Mouse (Mus musculus): ENCODE results near the gene Mag. TPM values are rescaled to one million over a fixed set of nuclear protein-coding genes. Genes with fewer than 3 reads are reported as not detected.
A peak's percentile ranks its signal among the peaks of the same experiment; 100 is the strongest.
"Not testable (repeated sequence)": the region's sequence is repeated elsewhere in the genome, so short reads cannot be mapped to it uniquely, and the experiment has no call there.

Gene Mag
- total and polyA plus RNA-seq, 2 experiments from 2014 or later = 0.07 to 0.38 TPM

DNA sequence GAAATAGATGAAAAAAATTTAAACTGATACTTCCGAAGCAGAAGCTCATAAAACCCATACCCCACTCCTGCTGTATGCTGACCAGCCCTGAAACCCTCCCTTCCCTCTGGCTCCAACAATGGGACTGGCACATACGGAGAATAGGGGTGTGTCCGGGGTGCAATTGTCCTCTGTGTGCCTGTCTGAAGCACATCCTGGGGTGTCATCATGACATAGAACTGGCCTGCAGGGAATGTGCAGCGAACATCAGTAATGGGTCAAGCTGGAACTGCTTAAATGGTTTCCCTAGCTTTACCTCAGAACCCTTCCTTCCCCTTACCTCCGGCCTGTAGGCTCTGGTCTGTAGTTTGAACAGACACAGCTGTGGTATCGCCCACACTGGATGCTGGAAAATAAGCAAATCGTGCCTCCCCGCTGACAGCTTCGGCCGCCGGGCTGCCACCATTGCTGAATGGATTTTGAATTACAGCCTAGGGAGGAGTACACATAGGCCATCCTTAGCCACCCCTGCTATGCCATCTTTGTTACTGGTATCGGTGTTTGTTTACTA lies 40.4 kb upstream of the Mag start:
- no peak overlapping the region for H3K4me3 ChIP-seq (ENCODE audit: low read depth, low read length)
- peaks cover 15% of the 10 kb centered on the region for H3K4me1 ChIP-seq (ENCODE audit: control insufficient read depth, insufficient read depth)
- no peak for TF ChIP-seq EP300 (IDR thresholded peaks at IDR 0.05; ENCODE audit: low read depth)
- H3K27me3 ChIP-seq (ENCODE audit: control insufficient read depth, insufficient read depth, low read length) = no peaks in the 10 kb centered on the region
- 91% methylated on average over 12 of the region's 12 CpGs for WGBS
- peak overlapping the region; percentile 92 for H3K4me2 ChIP-seq (ENCODE audit: low read depth, low read length)
- H3K9ac ChIP-seq (replicated peaks; ENCODE audit: low read depth, low read length) = no peak overlapping the region
- H3K27ac ChIP-seq (ENCODE audit: low read depth) = no peak overlapping the region
- peaks cover 57% of the 10 kb centered on the region for H3K36me3 ChIP-seq (replicated peaks; ENCODE audit: control insufficient read depth, insufficient read depth, low read length)
- no peak for ATAC-seq (ENCODE audit: insufficient read depth, low read depth)
- DNase-seq (ENCODE audit: low spot score) = no peak
- H3K9me3 ChIP-seq (replicated peaks; ENCODE audit: control insufficient read depth, low read length) = no peaks in the 10 kb centered on the region

DNA sequence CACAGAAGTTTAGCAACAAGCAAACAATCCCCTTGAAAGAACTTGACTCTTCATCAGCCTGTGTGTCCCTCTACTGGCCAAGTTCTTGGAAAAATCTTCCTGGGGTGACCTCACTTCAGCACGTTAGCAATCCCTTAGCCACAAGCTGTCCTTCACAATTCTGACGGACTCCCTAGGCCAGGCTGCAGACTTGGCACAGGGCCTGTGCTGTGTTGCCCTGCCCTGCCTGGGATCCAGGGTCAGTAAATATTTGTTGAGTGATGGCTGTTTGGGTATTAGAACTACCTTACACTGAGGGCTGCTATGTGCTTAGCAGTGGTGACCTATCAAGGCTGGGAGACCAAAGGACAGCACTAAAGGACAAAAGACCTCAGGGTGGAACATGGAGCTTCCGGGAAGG lies 39.4 kb upstream of the Mag start:
- H3K4me1 ChIP-seq (ENCODE audit: control insufficient read depth, insufficient read depth) = peaks cover 15% of the 10 kb centered on the region
- H3K4me2 ChIP-seq (ENCODE audit: low read depth, low read length) = no peak overlapping the region
- TF ChIP-seq CTCF (IDR thresholded peaks at IDR 0.05; ENCODE audit: low read depth) (no peak), EP300 (IDR thresholded peaks at IDR 0.05; ENCODE audit: low read depth) (no peak)
- H3K36me3 ChIP-seq (replicated peaks; ENCODE audit: control insufficient read depth, insufficient read depth, low read length) = peaks cover 65% of the 10 kb centered on the region
- no peak for ATAC-seq (ENCODE audit: insufficient read depth, low read depth)
- H3K9ac ChIP-seq (replicated peaks; ENCODE audit: low read depth, low read length) = no peak overlapping the region
- H3K4me3 ChIP-seq (ENCODE audit: low read depth, low read length) = no peak overlapping the region
- H3K27ac ChIP-seq (ENCODE audit: low read depth) = no peak overlapping the region
- H3K27me3 ChIP-seq (ENCODE audit: control insufficient read depth, insufficient read depth, low read length) = no peaks in the 10 kb centered on the region
- no peak for DNase-seq (ENCODE audit: low spot score)
- H3K9me3 ChIP-seq (replicated peaks; ENCODE audit: control insufficient read depth, low read length) = no peaks in the 10 kb centered on the region
- WGBS = 64% methylated on average over 3 of the region's 3 CpGs

GRCm38 (mm10) chr7:30953459-30953858 lies 38.8 kb upstream of the Mag start:
- Histone ChIP-seq H3K9ac (replicated peaks; ENCODE audit: low read depth, low read length) (no peak overlapping the region), H3K27ac (ENCODE audit: low read depth) (no peak overlapping the region), H3K4me3 (ENCODE audit: low read depth, low read length) (no peak overlapping the region), H3K4me1 (ENCODE audit: control insufficient read depth, insufficient read depth) (peaks cover 12% of the 10 kb centered on the region), H3K27me3 (ENCODE audit: control insufficient read depth, insufficient read depth, low read length) (no peaks in the 10 kb centered on the region), H3K36me3 (replicated peaks; ENCODE audit: control insufficient read depth, insufficient read depth, low read length) (peaks cover 64% of the 10 kb centered on the region), H3K9me3 (replicated peaks; ENCODE audit: control insufficient read depth, low read length) (no peaks in the 10 kb centered on the region), H3K4me2 (ENCODE audit: low read depth, low read length) (no peak overlapping the region)
- DNase-seq (ENCODE audit: low spot score) (no peak), ATAC-seq (ENCODE audit: insufficient read depth, low read depth) (no peak)
- 79% methylated on average over 6 of the region's 6 CpGs for WGBS
- no peak for TF ChIP-seq EP300 (IDR thresholded peaks at IDR 0.05; ENCODE audit: low read depth)
- no peak for TF ChIP-seq CTCF (IDR thresholded peaks at IDR 0.05; ENCODE audit: low read depth)

GRCm38 (mm10) chr7:30952441-30953265 lies 38.0 kb upstream of the Mag start:
- H3K36me3 ChIP-seq (replicated peaks; ENCODE audit: control insufficient read depth, insufficient read depth, low read length) = peaks cover 64% of the 10 kb centered on the region

DNA sequence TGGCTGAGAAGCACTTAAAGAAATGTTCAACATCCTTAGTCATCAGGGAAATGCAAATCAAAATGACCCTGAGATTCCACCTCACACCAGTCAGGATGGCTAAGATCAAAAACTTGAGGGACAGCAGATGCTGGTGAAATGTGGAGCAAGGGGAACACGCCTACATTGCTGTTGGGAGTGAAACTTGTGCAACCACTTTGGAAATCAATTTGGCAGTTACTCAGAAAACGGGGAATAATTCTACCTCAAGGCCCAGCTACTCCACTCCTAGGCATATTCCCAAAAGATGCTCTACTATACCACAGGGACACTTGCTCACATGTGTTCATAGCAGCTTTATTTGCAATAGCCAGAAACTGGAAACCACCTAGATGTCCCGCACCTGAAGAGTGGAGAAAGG lies 35.2 kb upstream of the Mag start:
- not testable (repeated sequence) for H3K27me3 ChIP-seq (ENCODE audit: control insufficient read depth, insufficient read depth, low read length); H3K4me2 ChIP-seq (ENCODE audit: low read depth, low read length); H3K9ac ChIP-seq (replicated peaks; ENCODE audit: low read depth, low read length); H3K27ac ChIP-seq (ENCODE audit: low read depth); DNase-seq (ENCODE audit: low spot score); H3K4me1 ChIP-seq (ENCODE audit: control insufficient read depth, insufficient read depth); ATAC-seq (ENCODE audit: insufficient read depth, low read depth); H3K9me3 ChIP-seq (replicated peaks; ENCODE audit: control insufficient read depth, low read length); H3K4me3 ChIP-seq (ENCODE audit: low read depth, low read length)
- peaks cover 71% of the 10 kb centered on the region for H3K36me3 ChIP-seq (replicated peaks; ENCODE audit: control insufficient read depth, insufficient read depth, low read length)
- WGBS = 90% methylated on average over 3 of the region's 3 CpGs

More at GRCm38 (mm10) chr7:30952441-30953265, 38.0 kb upstream of the Mag start:
- 90% methylated on average over 16 of the region's 16 CpGs for WGBS
- Histone ChIP-seq H3K9ac (replicated peaks; ENCODE audit: low read depth, low read length) (no peak overlapping the region), H3K4me2 (ENCODE audit: low read depth, low read length) (no peak overlapping the region), H3K4me3 (ENCODE audit: low read depth, low read length) (no peak overlapping the region), H3K27ac (ENCODE audit: low read depth) (no peak overlapping the region), H3K27me3 (ENCODE audit: control insufficient read depth, insufficient read depth, low read length) (no peaks in the 10 kb centered on the region), H3K4me1 (ENCODE audit: control insufficient read depth, insufficient read depth) (peaks cover 6% of the 10 kb centered on the region), H3K9me3 (replicated peaks; ENCODE audit: control insufficient read depth, low read length) (no peaks in the 10 kb centered on the region)
- TF ChIP-seq EP300 (IDR thresholded peaks at IDR 0.05; ENCODE audit: low read depth) (no peak), CTCF (IDR thresholded peaks at IDR 0.05; ENCODE audit: low read depth) (no peak)
- DNase-seq (ENCODE audit: low spot score) (no peak), ATAC-seq (ENCODE audit: insufficient read depth, low read depth) (no peak)
